Mouse (Mus musculus): ENCODE results near the gene 2310061I04Rik.

2310061I04Rik gene

GRCm38 (mm10) chr17:35869346-35870067 lies 27.7 kb downstream of the 2310061I04Rik start:
- DNase-seq = no peak

DNA sequence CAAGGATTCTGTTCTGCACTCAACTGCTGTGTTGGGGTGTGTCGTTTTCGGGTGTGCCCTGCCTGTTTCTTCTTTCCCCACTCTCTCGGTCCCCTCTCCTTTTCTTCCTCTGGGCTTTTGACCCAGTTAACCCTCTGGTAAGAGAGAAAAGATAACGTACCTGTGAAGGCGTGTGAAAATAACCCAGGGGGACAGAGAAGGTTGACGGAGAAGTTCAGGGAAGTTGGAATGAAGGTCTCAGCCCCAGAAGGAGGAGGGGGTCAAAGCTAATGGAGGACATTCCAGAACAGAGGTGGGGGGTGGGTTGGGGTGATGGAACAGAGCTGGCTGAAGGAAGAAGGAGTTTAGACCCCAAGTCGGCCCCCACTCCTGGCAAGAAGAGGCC lies 28.3 kb downstream of the 2310061I04Rik start:
- DNase-seq = no peak

DNA sequence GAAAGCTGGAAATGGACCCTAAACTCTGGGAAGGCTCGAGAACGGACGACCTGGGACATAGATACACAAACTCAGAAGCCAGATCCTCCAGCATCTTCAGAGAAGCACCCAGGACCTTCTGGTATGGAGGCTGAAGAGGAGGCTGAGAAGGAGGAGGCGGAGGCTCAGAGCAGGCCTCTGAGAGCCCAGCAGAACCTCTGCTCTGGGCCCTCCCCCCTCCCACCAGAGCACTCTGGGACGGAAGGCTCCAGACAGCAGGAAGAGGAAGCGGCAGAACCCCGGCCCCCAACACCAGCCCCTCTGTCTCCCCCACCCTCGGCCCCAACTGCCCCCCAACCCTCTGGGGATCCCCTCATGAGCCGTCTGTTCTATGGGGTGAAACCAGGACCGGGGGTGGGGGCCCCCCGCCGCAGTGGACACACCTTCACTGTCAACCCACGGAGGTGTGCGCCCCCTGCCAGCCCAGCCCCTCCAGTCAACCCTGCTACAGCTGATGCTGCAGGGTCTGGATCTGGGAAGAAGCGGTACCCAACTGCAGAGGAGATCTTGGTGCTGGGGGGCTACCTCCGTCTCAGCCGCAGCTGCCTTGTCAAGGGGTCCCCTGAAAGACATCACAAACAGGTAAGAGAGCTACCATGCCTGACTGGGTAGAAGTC lies 28.9 kb downstream of the 2310061I04Rik start:
- DNase-seq = no peak

GRCm38 (mm10) chr17:35866911-35867890 lies 30.0 kb downstream of the 2310061I04Rik start:
- no peak for DNase-seq

- peak; percentile 52 for DNase-seq
These were observed 30.9 kb downstream of the 2310061I04Rik start for GRCm38 (mm10) chr17:35866281-35866831.

DNA sequence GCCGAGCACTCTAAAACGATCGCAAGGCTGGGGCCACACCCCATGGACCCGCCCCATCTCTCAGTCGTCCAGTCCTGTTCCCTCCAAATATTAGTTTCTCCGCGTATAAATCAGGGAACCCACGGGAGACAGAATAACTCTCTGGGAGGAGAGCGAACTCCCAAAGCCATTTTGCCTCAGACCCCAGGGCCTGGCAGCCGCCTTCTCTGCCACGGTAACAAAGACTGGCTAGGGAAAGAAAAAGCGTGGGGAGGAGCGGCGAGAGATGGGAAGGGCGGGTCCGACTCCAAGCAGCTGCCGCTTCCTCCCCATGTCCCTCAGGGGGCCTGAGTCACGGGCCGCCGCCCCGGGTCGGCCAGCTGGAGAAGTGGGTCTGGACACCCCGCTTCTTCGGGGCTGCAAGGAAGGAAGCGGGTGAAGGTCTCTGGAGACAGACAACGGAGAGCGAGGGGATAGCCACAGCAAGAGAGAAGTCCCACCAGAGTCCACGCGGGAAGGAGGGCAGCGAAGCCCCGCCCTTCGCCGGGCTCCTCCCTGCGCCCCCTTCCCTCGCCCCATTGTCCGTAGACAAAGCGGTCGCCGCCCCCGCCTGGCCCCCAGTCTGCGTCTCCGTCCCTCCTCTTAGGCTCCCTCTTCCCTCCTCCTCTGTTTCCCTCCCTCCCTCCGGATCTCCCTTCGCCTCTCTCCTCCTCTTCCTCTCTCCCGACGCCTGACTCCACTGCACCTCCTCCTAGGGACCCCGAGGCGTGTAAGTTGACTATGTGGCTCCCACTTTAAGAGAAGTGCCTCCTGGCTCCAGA lies 31.6 kb downstream of the 2310061I04Rik start, which contains the start of gene Ppp1r18:
Gene Ppp1r18, plus strand, starts transcription at position 113 of the 800 bp plus-strand sequence.
- peak; percentile 41 for DNase-seq

DNA sequence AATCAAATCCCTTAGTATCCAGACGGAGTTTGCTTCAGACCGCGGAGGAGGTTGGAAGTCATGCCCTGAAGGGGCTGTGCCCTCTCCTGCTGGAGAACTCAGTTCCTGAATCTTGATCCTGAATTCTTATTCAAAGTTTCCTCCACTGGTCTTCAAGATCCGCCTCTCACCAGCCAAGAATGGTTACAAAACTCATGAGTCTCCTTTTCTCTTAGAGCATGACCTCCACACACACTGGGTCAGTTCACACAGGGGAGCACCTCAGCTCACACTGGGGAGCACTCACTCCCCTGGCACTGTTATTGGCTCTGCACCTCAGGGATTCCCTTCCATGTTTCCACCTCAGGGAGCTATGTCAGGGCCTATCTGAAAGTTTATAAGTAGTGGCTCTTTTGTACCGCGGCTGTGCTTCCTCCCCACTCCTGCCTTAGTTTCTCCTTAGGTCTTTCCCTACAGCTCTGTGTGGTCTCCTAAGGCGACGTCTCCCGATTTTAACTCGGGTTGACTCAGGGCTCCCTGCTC lies 32.3 kb downstream of the 2310061I04Rik start:
- no peak for DNase-seq

- DNase-seq = peak; percentile 95
These were observed 35.9 kb downstream of the 2310061I04Rik start, which contains the start of gene Nrm for GRCm38 (mm10) chr17:35861198-35861857. TSS of gene Nrm (plus strand) at chr17:35861318.

DNA sequence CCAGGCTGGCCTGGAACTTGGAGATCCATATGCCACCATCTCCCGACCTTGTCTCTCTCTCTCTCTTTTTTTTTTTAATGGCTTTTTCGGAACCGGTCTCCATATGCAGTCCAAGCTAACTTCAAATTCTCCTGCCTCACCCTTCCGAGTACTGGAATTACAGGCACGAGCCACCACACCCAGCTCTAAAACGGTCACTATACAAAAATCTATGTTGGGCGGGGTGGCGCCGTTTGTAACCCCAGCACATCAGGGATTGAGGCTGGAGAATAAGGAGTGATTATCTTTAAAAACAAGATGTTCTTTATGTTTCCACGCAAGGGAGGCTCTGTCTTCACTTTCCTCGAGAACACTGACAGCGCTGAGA lies 36.4 kb downstream of the 2310061I04Rik start:
- no peak for DNase-seq

- DNase-seq = no peak
These were observed 37.4 kb downstream of the 2310061I04Rik start for GRCm38 (mm10) chr17:35859835-35860234.

DNA sequence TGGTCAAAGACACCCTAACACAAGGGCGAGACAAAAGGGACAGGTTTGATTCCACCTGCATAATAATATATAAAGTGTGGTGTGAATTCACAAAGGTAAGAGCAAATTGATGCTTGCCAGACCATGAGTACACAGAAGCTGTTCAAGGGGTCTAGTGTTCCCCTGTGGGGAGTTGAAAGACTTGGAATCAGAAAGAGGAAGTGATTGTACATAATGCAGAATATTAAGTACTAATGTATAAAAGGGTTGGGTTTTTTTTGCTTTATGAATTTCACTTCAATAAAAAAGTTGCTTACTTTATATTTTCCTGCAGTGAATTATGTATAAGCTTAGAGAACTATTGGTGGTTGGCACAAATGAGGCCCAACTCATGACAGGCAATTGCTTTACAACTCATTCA lies 37.9 kb downstream of the 2310061I04Rik start:
- no peak for DNase-seq

GRCm38 (mm10) chr17:35850974-35851373 lies 46.3 kb downstream of the 2310061I04Rik start:
- no peak for DNase-seq

DNA sequence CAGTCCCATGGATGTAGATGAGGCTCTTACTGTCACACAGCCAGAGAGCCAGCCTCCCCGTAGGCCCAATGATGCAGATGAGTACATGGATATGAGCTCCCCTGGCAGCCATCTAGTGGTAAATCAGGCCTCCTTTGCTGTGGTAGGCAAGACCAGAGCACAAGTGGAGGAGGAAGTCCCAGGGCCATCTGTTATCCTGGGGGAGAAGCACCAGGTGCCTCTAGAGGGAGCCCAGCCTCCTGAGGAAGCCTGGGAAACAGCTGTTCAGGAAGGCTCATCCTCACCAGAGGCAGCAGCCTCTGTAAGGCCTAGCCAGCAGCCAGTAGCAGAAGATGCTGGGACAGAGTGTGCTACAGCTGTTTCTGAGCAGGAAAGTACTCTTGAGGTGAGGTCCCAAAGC lies 49.1 kb downstream of the 2310061I04Rik start:
- peak; percentile 51 for DNase-seq

DNA sequence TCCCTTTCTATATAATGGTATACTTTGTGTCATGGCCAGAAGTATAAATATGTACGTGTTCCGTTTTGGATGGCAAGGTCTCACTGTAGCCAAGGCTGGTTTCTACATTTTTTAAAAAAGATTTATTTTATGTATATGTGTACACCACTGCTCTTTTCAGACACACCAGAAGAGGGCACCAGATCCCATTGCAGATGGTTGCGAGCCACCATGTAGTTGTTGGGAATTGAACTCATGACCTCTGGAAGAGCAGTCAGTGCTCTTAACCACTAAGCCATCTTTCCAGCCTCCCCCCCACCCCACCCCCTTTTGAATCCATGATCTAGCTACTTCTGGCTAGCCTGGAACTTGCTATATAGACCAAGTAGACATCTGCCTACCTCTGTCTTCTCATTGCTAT lies 53.7 kb downstream of the 2310061I04Rik start:
- DNase-seq = no peak
